Mouse (Mus musculus) Muller cell, postnatal 12 days (primary cell): Measurements from ENCODE around the gene Srl.
"Not testable (repeated sequence)": the region's sequence is repeated elsewhere in the genome, so short reads cannot be mapped to it uniquely, and the experiment has no call there.

Experiments
- DNase-seq: peaks from one replicate; pipeline ENCODE4 v3.0.0-alpha.2; 2015; ENCODE audit errors: inconsistent ontology term

Gene Srl

DNA sequence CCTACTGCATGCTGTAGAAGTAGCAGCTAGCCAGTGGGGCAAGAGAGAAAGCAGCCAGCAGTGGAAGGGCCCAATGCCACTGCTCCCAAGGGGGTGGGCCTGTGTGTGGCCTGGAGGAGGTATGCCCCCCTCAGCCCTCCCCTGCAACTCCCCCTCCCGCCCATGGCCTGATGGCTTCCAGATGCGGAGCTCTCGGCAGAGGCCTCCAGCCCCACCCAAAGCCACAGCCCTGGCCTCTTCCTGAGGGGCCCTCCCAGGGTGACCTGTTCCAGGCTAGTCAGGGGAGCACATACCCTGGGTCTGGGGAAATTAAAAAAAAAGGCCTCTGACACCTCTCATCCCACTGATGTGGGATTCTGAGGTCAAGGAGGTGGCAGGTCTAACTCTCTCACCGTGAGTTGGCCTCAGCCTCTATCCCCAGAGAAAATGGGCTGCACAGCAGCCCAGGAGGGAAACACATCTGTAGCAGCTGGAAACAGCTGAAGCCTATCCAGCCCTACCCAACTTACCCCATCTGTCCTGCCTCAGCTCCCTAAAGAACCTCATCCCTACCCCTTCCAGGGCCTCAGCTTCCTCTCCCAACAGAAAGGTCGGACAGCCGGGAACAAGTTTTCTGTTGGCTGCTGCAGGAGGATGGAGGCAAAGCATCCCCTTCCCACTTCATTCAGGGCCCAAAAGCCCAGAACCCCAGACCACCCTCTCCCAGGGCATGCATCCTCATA is 11.4 kb upstream of the Srl start:
- no peak for DNase-seq

DNA sequence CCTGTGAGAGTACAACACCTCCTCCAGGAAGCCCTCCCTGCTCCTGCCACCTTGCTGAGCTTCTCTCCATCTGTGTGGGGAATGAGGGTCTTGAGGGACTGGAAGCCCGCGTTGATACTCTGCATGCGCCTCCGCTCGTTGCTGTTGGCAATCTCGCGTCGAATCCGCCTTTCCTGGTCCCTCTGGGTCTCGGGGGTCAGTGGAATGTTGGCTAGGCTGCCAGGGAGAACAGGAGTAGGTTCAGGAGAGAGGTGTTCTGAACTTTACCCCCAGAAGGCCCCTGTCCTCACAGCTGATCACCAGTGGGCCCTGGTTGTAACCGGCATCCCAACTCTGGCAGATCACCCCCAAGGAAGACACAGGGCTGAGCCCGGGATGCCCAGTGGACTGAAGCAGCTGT is 10.3 kb upstream of the Srl start:
- no peak for DNase-seq

DNA sequence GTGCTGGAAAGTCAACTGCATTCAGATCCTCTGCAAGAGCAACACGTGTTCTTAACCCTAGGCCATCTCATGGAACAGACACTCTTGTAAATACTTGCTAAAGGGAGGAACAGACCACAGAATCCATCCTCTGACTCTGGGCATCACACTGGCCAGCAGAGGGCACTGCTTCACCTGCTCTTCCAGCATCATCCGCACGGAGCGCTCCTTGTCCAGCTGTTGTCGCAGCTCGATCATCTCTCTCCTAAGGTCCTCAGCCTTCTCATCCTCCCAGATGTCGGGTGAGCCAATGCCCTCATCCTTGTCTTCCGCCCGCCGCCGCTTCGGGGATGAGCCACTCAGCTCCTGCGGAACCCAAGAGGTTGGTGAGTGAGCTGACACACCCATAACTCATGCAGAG is 9.4 kb upstream of the Srl start:
- peak; percentile 39 for DNase-seq

DNA sequence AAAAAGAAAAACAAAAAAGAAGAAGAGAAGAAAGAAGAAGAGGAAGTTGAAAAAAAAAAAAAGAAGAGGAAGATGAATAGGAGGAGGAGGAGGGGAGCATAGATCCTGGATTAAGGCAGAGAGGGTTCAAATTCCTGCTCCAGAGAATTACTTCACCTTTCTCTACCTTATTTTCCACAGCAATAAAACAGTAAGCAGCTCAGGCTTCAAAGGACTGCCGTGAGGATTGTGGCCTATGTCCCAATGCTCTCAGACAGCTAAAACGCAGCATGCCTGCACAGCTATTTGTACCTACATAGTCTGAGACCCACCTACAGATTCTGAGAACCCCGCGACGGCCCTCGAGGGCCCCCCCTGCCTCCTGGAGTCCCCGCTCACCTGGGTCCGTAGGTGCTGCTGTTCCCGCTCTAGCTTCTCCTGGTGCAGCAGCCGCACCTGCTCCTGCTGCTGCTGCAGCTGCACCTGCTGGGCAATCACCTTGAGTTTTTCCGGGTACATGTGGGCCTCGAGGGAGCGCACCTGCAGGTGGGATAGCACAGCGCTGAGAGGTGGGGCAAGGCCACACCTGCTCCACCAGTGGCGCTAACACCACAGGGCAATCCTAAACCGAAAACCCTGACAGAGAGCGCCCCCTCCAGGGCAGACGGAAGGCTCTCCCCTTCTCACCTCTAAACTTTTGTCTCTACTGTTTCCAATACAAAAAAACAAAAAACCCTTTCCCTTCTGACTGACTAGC is 7.5 kb upstream of the Srl start:
- DNase-seq = no peak

DNA sequence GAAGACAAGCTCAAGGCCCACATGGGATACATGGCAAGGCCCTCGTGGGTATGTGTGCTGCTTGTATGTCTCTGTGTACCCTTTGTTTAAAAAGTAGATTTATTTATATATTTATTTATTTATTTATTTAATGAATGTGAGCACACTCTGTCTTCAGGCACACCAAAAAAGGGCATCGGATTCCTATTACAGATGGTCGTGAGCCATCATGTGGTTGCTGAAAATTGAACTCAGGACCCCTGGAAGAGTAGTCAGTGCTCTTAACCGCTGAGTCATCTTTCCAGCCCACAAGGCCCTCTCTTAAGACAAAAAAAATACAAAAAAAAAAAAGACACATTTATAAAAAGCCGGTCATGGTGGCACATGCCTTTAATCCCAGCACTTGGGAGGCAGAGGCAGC is 6.0 kb upstream of the Srl start:
- no peak for DNase-seq

DNA sequence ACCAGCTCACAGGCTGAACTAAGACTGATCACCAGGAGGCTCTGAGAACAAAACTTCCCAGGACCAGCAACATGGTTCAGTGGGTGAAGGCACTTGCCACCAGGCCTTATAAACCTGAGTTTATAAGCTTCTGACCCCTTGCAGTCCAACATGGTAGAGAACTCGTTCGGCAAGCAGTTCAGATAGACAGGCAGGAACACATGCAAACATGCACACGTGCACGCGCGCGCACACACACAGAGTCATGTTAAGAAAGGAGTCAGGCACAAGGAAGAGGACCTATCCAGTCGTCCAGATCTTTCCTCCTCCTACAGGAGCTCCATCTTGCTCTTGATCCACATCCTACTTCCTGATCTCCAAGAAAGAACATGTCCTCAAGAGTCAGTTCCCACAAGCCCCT is 5.2 kb upstream of the Srl start:
- DNase-seq = no peak

DNA sequence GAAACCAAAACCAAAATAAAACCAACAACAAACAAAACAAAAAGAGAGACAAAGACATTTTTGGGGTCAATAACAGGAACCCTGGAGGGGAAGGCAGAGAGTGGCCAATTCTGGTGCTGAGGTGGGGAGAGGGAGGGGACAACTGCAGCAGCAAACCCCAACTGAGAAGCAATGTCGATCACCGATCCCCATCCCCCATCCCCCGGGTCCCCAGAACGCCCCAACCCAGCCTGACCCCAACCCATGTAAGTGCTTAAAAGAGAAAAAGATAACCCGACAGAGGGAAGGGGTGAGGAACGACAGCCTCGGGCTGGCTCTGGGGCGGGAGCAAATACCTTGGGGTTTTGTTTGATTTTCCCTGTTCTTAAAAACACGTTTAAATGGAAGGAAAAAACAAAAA is 3.2 kb upstream of the Srl start:
- no peak for DNase-seq

DNA sequence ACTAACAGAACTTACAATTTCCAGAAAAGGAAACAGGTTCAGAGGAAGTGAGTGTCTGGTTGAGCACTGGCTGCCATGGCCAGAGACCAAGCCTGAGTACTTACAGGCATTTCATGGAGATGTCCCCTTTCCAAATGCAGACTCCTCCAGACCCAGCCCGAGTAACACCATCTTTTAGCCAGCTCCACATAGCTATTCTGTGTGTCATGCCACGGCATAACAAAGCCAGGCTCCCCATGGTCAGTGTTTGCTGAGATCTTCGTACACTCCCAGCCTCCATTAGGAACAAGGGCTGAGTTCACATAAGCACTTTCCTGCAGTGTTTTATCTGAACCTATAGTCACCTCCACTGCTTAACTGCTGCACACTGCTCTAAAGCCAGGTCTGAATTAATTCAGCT is 1.6 kb upstream of the Srl start:
- peak; percentile 40 for DNase-seq

DNA sequence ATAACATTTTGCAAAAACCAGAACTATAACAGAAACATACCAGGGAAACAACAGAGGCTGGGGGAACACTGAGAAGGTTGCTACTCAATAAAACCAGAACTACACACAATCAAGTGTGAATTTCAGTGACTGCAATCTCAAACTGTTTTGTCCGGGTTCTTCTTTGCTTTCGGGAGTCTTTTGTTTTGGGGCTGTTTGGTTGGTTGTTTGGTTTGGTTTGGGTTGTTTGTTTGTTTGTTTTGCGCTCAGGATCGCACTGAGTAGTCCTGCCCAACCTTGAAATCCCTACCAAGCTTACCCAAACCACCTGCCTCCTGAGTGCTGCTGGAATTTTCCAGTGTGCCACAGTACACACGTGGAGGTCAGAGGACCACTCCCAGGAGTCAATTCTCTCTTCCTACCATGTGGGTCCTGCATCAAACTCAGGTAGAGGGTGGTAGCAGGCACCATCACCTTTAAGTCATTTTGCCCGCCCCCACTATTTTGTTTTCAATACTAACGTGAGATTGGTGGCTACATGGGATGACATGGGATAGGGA is 689 bp upstream of the Srl start:
- DNase-seq = no peak

DNA sequence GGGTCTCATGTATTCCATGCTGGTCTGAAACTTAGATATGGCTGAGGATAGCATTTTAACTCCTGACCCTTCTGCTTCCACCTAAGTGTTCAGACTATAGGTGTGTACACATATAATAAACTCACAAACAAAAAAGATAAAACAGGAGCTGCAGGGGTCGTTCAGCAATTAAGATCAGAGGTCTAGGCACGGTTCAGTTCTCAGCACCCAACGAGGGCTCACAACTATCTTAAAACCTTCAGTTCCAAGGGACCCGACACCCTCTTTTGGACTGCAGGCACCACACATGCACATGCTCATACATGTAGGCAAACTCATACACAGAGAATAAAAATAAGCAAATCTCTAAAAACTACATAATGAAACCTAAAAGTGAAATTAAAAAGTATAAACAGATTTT is 583 bp downstream of the Srl start:
- peak; percentile 24 for DNase-seq

DNA sequence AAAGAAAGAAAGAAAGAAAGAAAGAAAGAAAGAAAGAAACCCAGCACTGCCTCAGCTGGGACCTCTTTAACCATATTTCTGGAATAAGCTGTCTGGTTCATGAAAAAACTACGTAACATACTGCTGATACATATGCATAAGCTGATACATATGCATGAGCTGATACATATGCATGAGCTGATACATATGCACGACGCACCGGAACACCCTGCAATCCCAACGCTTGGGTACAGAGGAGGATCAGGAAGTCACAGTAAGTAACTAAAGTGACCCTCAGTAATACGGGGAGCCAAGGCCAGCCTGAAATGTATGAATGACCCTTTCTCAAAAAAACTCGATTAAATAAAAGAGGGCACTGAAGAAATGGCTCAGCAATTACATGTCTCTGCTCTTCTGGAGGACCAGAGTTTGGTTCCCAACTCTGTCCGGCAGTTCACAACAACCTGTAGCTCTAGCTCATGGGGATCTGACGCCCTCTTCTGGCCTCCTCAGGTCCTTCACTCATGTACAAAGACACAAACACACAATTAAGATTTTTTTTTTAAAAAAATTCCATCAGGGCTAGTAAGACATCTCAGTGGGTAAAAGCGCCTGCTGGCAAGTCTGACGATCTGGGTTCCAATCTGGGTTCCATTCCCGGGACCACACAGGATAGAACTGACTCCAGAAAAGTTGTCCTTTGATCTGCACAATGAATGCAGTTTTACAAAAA is 1.4 kb downstream of the Srl start:
- DNase-seq = no peak

DNA sequence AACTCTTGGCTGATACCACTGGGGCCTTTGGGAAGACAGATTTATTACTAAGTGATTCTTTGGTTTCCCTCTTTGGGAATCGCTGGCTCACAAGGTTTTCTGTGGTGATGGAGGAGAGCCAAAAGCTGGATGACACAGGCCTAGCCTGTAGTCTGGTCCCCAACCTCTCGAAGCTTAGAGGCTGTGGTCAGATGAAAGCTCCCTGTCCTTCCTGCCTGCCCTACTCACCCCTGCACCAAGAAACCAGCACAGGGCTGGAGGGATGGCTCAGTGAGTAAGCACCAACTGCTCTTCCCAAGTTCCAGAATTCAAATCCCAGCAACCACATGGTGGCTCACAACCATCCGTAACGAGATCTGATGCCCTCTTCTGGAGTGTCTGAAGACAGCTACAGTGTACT is 2.1 kb downstream of the Srl start:
- no peak for DNase-seq

DNA sequence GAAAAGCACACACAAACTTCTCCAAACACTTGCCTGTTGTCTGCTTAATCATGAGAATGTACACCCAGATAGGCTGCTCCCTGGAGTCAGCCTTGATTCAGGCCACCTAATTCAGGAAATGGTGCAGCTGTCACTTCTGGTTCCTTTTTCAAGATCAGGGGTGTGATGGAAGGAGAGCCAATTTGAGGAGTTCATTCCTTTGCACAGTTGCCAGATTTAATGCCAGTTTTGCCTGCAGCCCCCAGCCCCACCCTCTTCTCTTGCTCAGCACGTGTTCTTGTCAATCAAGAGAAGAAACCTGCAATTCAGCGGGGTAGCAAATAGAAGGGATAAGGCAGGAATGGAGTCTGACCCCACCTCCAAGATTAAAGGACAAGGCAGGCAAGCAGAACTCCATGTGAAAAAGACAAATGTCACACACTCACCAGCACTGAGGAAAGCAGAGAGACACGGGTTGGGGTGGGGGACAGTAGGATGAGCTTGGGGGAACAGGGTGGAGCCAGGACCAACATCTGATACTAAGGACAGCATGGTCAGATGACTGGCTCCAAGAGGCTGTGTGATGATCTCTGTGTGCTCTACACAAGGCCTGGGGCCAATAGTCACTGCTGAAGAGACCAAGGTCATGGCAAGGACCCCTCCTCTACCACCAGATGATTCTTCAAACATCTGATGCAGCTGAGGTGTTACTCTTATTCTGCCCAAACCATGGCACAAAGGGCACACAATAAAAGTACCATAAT is 3.8 kb downstream of the Srl start:
- no peak for DNase-seq

DNA sequence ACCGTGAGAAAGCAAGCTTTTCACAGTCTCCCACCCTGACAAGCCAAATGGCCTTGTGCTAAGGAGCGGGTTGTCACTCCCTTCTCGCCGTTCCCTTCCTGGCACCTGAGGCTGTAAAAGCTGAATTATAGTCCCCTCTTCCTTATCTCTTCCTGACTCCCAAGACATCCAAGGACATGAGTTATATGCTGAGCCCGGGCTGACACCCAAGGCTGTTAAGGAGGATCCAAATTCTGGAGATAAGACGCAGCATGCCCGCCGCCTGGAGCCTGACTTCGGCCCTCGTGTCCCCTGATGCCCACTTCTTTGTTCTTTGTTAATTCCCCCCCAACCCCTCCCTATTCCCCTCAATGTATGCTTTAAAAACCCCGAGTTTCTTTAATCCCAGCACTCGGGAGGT is 14.2 kb downstream of the Srl start:
- DNase-seq = not testable (repeated sequence)

DNA sequence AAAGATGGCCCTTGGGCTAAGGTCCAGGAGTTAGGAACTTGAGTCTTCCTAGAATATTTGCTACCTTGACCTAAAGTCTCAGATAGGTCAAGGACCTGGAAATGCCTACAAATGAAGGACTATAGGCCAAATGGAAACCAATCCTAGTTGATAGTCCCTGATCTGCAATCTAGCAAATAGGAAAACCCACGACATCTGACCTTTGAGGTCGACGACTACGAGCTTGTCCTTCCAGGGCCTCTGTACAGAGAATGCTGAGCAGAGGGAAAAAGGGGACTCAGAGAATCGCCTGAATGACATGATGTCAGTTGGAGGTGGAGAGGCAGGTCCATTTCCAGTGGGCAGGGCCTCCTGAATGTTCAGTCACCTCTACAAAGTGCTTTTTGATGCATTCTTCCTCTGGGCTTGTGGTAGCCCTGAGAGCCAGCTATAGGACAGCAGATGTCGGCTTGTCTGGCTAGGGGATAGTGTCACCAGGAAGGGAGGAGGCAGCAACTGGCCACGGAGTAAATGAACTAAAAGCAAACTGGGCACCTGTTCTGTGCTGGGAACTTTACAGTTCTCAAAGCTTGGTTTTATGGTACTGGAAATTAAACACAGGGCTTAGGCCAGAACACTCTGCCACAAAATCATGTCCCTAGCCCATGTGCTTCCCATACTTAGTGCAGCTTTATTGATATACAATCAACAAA is 18.2 kb downstream of the Srl start:
- no peak for DNase-seq

DNA sequence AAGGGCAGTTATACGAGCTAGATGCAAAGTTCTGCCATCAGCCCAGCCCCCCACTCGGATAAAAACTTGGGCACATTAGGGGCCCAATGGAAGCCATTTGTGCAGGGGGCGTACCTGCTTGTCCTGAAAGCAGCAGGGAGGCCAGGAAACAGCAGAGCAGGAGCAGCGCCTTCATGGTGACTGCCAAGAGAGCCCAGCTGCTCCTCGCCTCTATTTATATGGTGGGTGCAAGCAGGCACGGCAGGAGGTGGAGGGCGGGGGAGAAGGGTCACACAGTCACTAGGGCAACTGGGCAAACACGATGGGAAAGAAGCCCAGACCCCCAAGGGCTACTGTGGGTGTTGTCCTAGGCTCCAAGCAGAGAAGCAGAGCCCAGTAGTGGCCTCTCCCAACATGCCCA is 18.7 kb downstream of the Srl start:
- no peak for DNase-seq

DNA sequence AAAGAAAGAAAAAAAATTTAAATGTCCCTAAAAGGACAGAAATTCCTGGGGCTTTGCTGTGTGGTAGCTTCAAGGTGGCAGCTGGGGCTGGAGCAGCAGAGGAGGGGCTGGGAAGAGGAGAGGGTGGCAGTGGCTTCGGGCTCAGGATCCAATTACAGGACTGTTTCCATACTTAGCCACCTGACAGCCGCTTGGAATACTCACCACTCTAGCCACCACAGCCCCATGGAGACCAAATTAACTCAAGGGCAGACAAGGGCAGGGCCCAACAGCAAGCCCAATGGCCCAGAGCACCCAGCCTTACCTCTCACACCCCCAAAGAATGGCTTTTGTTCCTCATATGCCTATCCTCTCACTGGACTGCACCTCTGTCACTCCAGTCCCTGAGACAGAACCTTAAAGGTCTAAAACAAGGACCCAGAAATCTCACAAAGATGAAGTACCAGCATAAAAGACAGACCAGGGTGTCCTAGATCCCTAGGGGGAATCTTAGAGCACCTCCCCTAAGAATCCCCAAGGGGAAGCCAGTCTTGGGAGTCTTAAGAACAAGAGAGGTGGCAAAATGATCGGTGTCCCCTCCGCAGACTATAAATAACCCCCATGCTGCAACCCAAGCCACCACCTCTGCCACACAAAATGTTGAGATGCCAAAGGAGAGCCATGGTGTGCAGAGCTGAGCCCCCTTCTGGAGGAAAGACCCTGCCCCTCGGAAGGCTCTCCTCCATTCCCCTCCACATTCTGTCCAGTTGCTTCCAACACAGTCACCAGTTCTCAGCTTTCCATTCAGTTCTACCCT is 19.7 kb downstream of the Srl start:
- no peak for DNase-seq

DNA sequence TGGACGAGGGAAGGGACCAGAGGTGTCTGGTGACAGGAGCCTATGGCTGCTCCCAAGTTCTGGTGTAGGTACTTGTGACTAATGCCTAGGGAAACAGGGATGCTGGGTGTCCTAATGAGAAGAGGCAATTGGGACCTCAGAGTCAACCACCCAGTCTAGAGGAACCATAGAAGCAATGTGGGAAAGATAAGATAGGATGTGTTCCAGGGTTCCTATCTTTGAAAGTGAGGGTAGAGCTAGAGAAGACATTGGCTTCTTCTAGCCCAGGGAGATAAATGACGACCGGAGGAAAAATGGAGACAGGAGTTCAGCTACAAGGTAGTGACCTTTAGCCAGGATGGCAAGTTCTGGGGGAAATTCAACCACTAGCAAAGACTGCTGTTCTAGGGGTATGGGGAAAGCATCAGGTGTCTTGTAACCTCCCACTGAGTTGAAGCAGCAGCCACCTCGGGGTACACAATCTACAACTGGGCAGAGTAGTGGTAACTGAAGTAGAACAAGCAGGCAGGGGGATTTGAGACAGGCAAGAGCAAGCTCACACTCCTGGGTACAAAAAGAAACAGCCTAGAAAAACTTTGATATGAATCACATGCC is 20.4 kb downstream of the Srl start:
- no peak for DNase-seq

DNA sequence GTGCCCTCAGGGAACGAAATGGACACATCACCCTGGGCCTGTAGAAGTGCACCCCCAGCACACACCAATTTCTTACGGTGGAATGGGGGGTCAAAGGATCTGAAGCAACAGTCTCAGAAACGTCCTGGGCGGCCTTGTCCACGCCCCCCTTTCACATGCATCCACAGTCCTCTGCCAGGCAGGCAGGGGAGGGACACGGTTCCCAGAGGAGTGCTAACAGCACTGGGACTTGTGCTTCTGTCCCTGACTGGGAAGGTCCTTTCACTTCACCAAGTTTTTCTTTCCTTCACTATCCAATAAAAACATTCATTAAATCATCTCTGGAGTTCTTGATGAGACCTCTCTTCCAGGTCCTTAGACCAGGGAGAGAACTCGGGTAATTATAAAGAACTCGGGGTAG is 20.9 kb downstream of the Srl start:
- no peak for DNase-seq

DNA sequence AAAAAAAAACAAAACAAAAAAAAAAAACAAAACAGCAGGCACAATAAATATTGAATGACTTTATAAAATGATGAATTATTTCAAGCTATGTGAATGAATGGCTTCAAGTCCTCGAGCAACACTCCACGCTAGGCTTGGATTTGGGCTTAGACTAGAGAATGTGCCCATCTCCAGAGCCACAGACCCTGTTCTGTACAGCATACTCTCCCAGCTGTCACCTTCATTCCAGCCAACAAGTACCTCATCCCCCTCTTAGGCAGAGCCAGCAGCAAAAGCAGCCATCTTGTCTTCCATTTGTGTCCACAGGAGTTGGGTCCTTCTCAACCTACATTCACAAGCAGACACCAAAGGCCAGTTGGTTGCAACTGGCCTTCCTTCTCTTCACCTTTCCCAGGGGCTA is 21.8 kb downstream of the Srl start:
- no peak for DNase-seq
